ENCODE assay signal across 16 mouse cellular contexts in genomic region chr9:8729056-8729455, GRCm38 (mm10).
"Had no signal": no experiment of that assay in that cellular context is flagged by ENCODE, and none has a peak within 500 bp of the region (broad histone marks: within the 10 kb centered on the region; RNA-seq: fewer than 3 reads in every experiment).

No protein-coding gene starts in this region.

- DNase-seq: liver; liver, embryonic 13.5 days; liver, postnatal 0 days; lung, adult 18-20 months; lung, adult 2 months; lung, embryonic 14.5 days; lung, postnatal 10 days; lung, postnatal 14 days; lung, postnatal 36 days; lung, postnatal 4 days; midbrain, embryonic 14.5 days had no signal

- ATAC-seq: liver, embryonic 12.5 days; liver, postnatal 0 days; lung, postnatal 0 days; midbrain, embryonic 13.5 days; midbrain, embryonic 15.5 days; midbrain, embryonic 16.5 days had no signal
